Mouse (Mus musculus): Measurements from ENCODE around the gene Fscn2.

- TF ChIP-seq CTCF (IDR thresholded peaks at IDR 0.05; ENCODE audit: low read depth) (no peak), EP300 (optimal IDR thresholded peaks at IDR 0.05) (no peak)
These were observed 9.9 kb upstream of the Fscn2 start for GRCm38 (mm10) chr11:120351250-120352092.

All from stomach, postnatal 0 days (tissue).